In genomic region chr6:24571126-24571525, GRCm38 (mm10) we compare ENCODE assay signal across 16 mouse cellular contexts. TPM values are rescaled to one million over a fixed set of nuclear protein-coding genes. Genes with fewer than 3 reads are reported as not detected.
DNase-seq lines count a peak whose midpoint lies in the region; ATAC-seq and TF ChIP-seq lines count a peak whose summit lies in the region.
"Had no signal": no experiment of that assay in that cellular context is flagged by ENCODE, and none has a peak within 500 bp of the region (broad histone marks: within the 10 kb centered on the region; RNA-seq: fewer than 3 reads in every experiment).

No protein-coding gene starts in this region.

- ATAC-seq in kidney, embryonic 15.5 days (replicated peaks; ENCODE audit: low FRiP score): peak; percentile 43; the same call in 1 of the 2 replicates
- ATAC-seq in liver, postnatal 0 days: peak; percentile 65; the same call in 1 of the 2 replicates
- no peak for ATAC-seq in midbrain, postnatal 0 days (ENCODE audit: low FRiP score)
- ATAC-seq: forebrain, embryonic 13.5 days had no signal

- DNase-seq in heart, adult 18-20 months: peak; percentile 65 to 76
- no peak for DNase-seq in heart, postnatal 4 days
- DNase-seq in heart, embryonic 10.5 days (ENCODE audit: low spot score): no peak
- DNase-seq in liver, postnatal 0 days: no peak
- no peak for DNase-seq in right cerebral cortex, postnatal 4 days
- no peak for DNase-seq in layer of hippocampus, adult 9-11 months
- no peak for DNase-seq in midbrain, postnatal 0 days (ENCODE audit: low spot score)
- DNase-seq: cerebellum, adult 11-12 months; thymus, postnatal 36 days had no signal

- WGBS in heart, embryonic 10.5 days: 57% methylated on average over 6 of the region's 6 CpGs
- 78% methylated on average over 6 of the region's 6 CpGs for WGBS in kidney, embryonic 15.5 days
- 45% methylated on average over 6 of the region's 6 CpGs for WGBS in liver, postnatal 0 days (ENCODE audit: insufficient replicate concordance)
- 79% methylated on average over 6 of the region's 6 CpGs for WGBS in midbrain, postnatal 0 days

- H3K36me3 ChIP-seq in heart, embryonic 10.5 days: peaks cover 2% of the 10 kb centered on the region; the same call in 1 of the 2 replicates
- no peaks in the 10 kb centered on the region for H3K36me3 ChIP-seq in kidney, embryonic 15.5 days
- H3K36me3 ChIP-seq in liver, postnatal 0 days (replicated peaks; ENCODE audit: insufficient read depth, low read length): no peaks in the 10 kb centered on the region
- no peaks in the 10 kb centered on the region for H3K36me3 ChIP-seq in midbrain, postnatal 0 days (ENCODE audit: insufficient read depth, low read length)
- H3K36me3 ChIP-seq: embryonic facial prominence, embryonic 12.5 days; neural tube, embryonic 12.5 days had no signal

- H3K9ac ChIP-seq in kidney, embryonic 15.5 days: no peak overlapping the region
- H3K9ac ChIP-seq in liver, postnatal 0 days (replicated peaks): no peak overlapping the region
- H3K9ac ChIP-seq in midbrain, postnatal 0 days (replicated peaks; ENCODE audit: low read length, poor library complexity, severe bottlenecking): no peak overlapping the region
- H3K9ac ChIP-seq: embryonic facial prominence, embryonic 12.5 days; forebrain, embryonic 13.5 days; neural tube, embryonic 12.5 days had no signal

- H3K4me3 ChIP-seq in heart, embryonic 10.5 days: no peak overlapping the region
- no peak overlapping the region for H3K4me3 ChIP-seq in kidney, embryonic 15.5 days (replicated peaks)
- no peak overlapping the region for H3K4me3 ChIP-seq in liver, postnatal 0 days (ENCODE audit: low read depth, low read length)
- H3K4me3 ChIP-seq in midbrain, postnatal 0 days (ENCODE audit: low read depth, low read length): no peak overlapping the region
- H3K4me3 ChIP-seq: embryonic facial prominence, embryonic 12.5 days; forebrain, embryonic 13.5 days; neural tube, embryonic 12.5 days had no signal

- no peak for TF ChIP-seq EP300 in liver, postnatal 0 days (IDR thresholded peaks at IDR 0.05; ENCODE audit: low read depth)

- no peaks in the 10 kb centered on the region for H3K27me3 ChIP-seq in heart, embryonic 10.5 days (ENCODE audit: insufficient read depth, poor library complexity, severe bottlenecking)
- H3K27me3 ChIP-seq in kidney, embryonic 15.5 days: no peaks in the 10 kb centered on the region
- no peaks in the 10 kb centered on the region for H3K27me3 ChIP-seq in liver, postnatal 0 days (ENCODE audit: insufficient read depth, low read length)
- no peaks in the 10 kb centered on the region for H3K27me3 ChIP-seq in midbrain, postnatal 0 days (ENCODE audit: insufficient read depth, low read length)
- H3K27me3 ChIP-seq: embryonic facial prominence, embryonic 12.5 days; forebrain, embryonic 13.5 days; neural tube, embryonic 12.5 days had no signal

- H3K9me3 ChIP-seq in heart, embryonic 10.5 days: no peaks in the 10 kb centered on the region
- H3K9me3 ChIP-seq in kidney, embryonic 15.5 days (replicated peaks): 0 out of 2 replicates have a peak, but pooled peaks cover 2% of the 10 kb centered on the region
- peaks cover 7% of the 10 kb centered on the region; the same call in 1 of the 2 replicates for H3K9me3 ChIP-seq in liver, postnatal 0 days (ENCODE audit: low read length)
- H3K9me3 ChIP-seq in midbrain, postnatal 0 days (ENCODE audit: low read length): no peaks in the 10 kb centered on the region
- H3K9me3 ChIP-seq: embryonic facial prominence, embryonic 12.5 days; forebrain, embryonic 13.5 days; neural tube, embryonic 12.5 days had no signal

- H3K27ac ChIP-seq in heart, embryonic 10.5 days: peak overlapping the region; percentile 38; the same call in 1 of the 2 replicates
- peak overlapping the region; percentile 28; the same call in 1 of the 2 replicates for H3K27ac ChIP-seq in kidney, embryonic 15.5 days
- peak overlapping the region; percentile 8; the same call in 1 of the 2 replicates for H3K27ac ChIP-seq in liver, postnatal 0 days (ENCODE audit: low read depth)
- H3K27ac ChIP-seq in midbrain, postnatal 0 days (ENCODE audit: low read depth, low read length): no peak overlapping the region
- H3K27ac ChIP-seq: embryonic facial prominence, embryonic 12.5 days; forebrain, embryonic 13.5 days; neural tube, embryonic 12.5 days had no signal

- H3K4me2 ChIP-seq in kidney, embryonic 15.5 days: no peak overlapping the region
- H3K4me2 ChIP-seq in liver, postnatal 0 days (ENCODE audit: low read depth, low read length): no peak overlapping the region
- no peak overlapping the region for H3K4me2 ChIP-seq in midbrain, postnatal 0 days (ENCODE audit: low read depth, low read length, poor library complexity, severe bottlenecking)
- H3K4me2 ChIP-seq: embryonic facial prominence, embryonic 12.5 days; forebrain, embryonic 13.5 days; neural tube, embryonic 12.5 days had no signal

- TF ChIP-seq CTCF in liver, postnatal 0 days (IDR thresholded peaks at IDR 0.05; ENCODE audit: low read depth): no peak
- TF ChIP-seq CTCF in midbrain, postnatal 0 days (IDR thresholded peaks at IDR 0.05): no peak

- peaks cover 13% of the 10 kb centered on the region; the same call in 1 of the 2 replicates for H3K4me1 ChIP-seq in heart, embryonic 10.5 days
- no peaks in the 10 kb centered on the region for H3K4me1 ChIP-seq in kidney, embryonic 15.5 days
- no peaks in the 10 kb centered on the region for H3K4me1 ChIP-seq in liver, postnatal 0 days (ENCODE audit: insufficient read depth)
- H3K4me1 ChIP-seq in midbrain, postnatal 0 days (ENCODE audit: insufficient read depth, low read length): no peaks in the 10 kb centered on the region
- H3K4me1 ChIP-seq: embryonic facial prominence, embryonic 12.5 days; forebrain, embryonic 13.5 days; neural tube, embryonic 12.5 days had no signal

RNA-seq across cellular contexts. Expression of gene Lmod2, which starts 26.4 kb away (rescaled TPM):
- total RNA-seq in heart, adult 18-20 months (2021): 100 to 1,000 TPM; 861 to 872 TPM
- total RNA-seq in heart, postnatal 4 days (2021): 100 to 1,000 TPM; 183 to 207 TPM
- 19.9 and 36.7 TPM in 2 replicates for polyA plus RNA-seq in heart, embryonic 10.5 days (2016; fragmentation: Nextera tagmentation; extraction: Ambion mirVana)
- polyA plus RNA-seq in kidney, embryonic 15.5 days (2015; fragmentation: Nextera tagmentation; extraction: Ambion mirVana): 0.17 and 0.55 TPM in 2 replicates
- 0.05 and 0.53 TPM in 2 replicates for polyA plus RNA-seq in liver, postnatal 0 days (2015; fragmentation: Nextera tagmentation; extraction: Ambion mirVana)
- total RNA-seq in midbrain, postnatal 0 days (2014; rRNA removed): not detected in 2 replicates
- not detected in 2 replicates for polyA plus RNA-seq in midbrain, postnatal 0 days (2015; fragmentation: Nextera tagmentation; extraction: Ambion mirVana)
- total RNA-seq: layer of hippocampus, adult 18-20 months; left cerebral cortex, postnatal 25 days had no signal
- polyA plus RNA-seq: forebrain, embryonic 13.5 days; neural tube, embryonic 12.5 days; stomach, embryonic 14.5 days had no signal

RNA-seq across cellular contexts. Expression of gene Asb15, which starts 43.2 kb away (rescaled TPM):
- 10 to 100 TPM; 62.3 to 70.5 TPM for total RNA-seq in heart, adult 18-20 months (2021)
- total RNA-seq in heart, postnatal 4 days (2021): 1 to 10 TPM; 6.2 to 6.3 TPM
- polyA plus RNA-seq in heart, embryonic 10.5 days (2016; fragmentation: Nextera tagmentation; extraction: Ambion mirVana): not detected in 2 replicates
- polyA plus RNA-seq in kidney, embryonic 15.5 days (2015; fragmentation: Nextera tagmentation; extraction: Ambion mirVana): 0.18 and 0.45 TPM in 2 replicates
- not detected in 2 replicates for polyA plus RNA-seq in liver, postnatal 0 days (2015; fragmentation: Nextera tagmentation; extraction: Ambion mirVana)
- not detected in 2 replicates for total RNA-seq in midbrain, postnatal 0 days (2014; rRNA removed)
- polyA plus RNA-seq in midbrain, postnatal 0 days (2015; fragmentation: Nextera tagmentation; extraction: Ambion mirVana): 0.05 TPM in 1 of 2 replicates, not detected in the other
- total RNA-seq: layer of hippocampus, adult 18-20 months; left cerebral cortex, postnatal 25 days had no signal
- polyA plus RNA-seq: embryonic facial prominence, embryonic 12.5 days; forebrain, embryonic 13.5 days; neural tube, embryonic 12.5 days; stomach, embryonic 14.5 days had no signal

RNA-seq across cellular contexts. Expression of gene Ndufa5, which starts 43.3 kb away (rescaled TPM):
- total RNA-seq in heart, adult 18-20 months (2021): 1,000 to 10,000 TPM; 1,622 to 1,793 TPM
- 100 to 1,000 TPM; 799 to 849 TPM for total RNA-seq in heart, postnatal 4 days (2021)
- polyA plus RNA-seq in heart, embryonic 10.5 days (2016; fragmentation: Nextera tagmentation; extraction: Ambion mirVana): 471 and 587 TPM in 2 replicates
- polyA plus RNA-seq in kidney, embryonic 15.5 days (2015; fragmentation: Nextera tagmentation; extraction: Ambion mirVana): 377 and 407 TPM in 2 replicates
- polyA plus RNA-seq in liver, postnatal 0 days (2015; fragmentation: Nextera tagmentation; extraction: Ambion mirVana): 303 and 316 TPM in 2 replicates
- 34.2 and 53.8 TPM in 2 replicates for total RNA-seq in midbrain, postnatal 0 days (2014; rRNA removed)
- 533 and 553 TPM in 2 replicates for polyA plus RNA-seq in midbrain, postnatal 0 days (2015; fragmentation: Nextera tagmentation; extraction: Ambion mirVana)

RNA-seq across cellular contexts. Expression of gene Iqub, which starts 56.3 kb away (rescaled TPM):
- under 1 TPM; 0.67 to 0.77 TPM for total RNA-seq in heart, adult 18-20 months (2021)
- under 1 TPM; 0.23 to 0.36 TPM for total RNA-seq in heart, postnatal 4 days (2021)
- polyA plus RNA-seq in heart, embryonic 10.5 days (2016; fragmentation: Nextera tagmentation; extraction: Ambion mirVana): 0.30 and 0.38 TPM in 2 replicates
- 0.05 and 0.12 TPM in 2 replicates for polyA plus RNA-seq in kidney, embryonic 15.5 days (2015; fragmentation: Nextera tagmentation; extraction: Ambion mirVana)
- 0.05 TPM in 1 of 2 replicates, not detected in the other for polyA plus RNA-seq in liver, postnatal 0 days (2015; fragmentation: Nextera tagmentation; extraction: Ambion mirVana)
- 1.5 and 1.8 TPM in 2 replicates for total RNA-seq in midbrain, postnatal 0 days (2014; rRNA removed)
- 0.70 and 0.86 TPM in 2 replicates for polyA plus RNA-seq in midbrain, postnatal 0 days (2015; fragmentation: Nextera tagmentation; extraction: Ambion mirVana)
- polyA plus RNA-seq: stomach, embryonic 14.5 days had no signal

Comparison
In these comparisons a context has a peak if more than half of its experiments do, and no peak if none do; other contexts are left out.
1. DNase-seq: peak in heart, adult 18-20 months (2 of 2); none in heart, postnatal 4 days (single experiment), heart, embryonic 10.5 days (single experiment), liver, postnatal 0 days (single experiment), right cerebral cortex, postnatal 4 days (single experiment), layer of hippocampus, adult 9-11 months (single experiment) and midbrain, postnatal 0 days (single experiment).
2. RNA of gene Lmod2, which starts 26.4 kb away (polyA plus RNA-seq): 19.9 to 36.7 TPM in heart, embryonic 10.5 days; 0.17 to 0.55 TPM in kidney, embryonic 15.5 days, 0.05 to 0.53 TPM in liver, postnatal 0 days and not detected in midbrain, postnatal 0 days; every median in the first group is over 10 times any median in the second.